Mouse (Mus musculus) spleen, adult 2 months (tissue): ENCODE measurements around the gene Rab33b.

Source experiments
- CTCF ChIP-seq: fragments of 200-500 bp; IDR thresholded peaks from 2 replicates; pipeline ENCODE4 v1.5.1; 2011; ENCODE audit warnings: mild to moderate bottlenecking, inconsistent platforms; ENCODE audit not compliant: insufficient read depth, insufficient read length, insufficient replicate concordance; ENCODE audit errors: extremely low read depth
- POLR2A ChIP-seq: fragments of 200-500 bp; IDR thresholded peaks from 2 replicates; pipeline ENCODE4 v1.6.1; 2011; ENCODE audit warnings: low read depth, low read length, inconsistent platforms

DNA sequence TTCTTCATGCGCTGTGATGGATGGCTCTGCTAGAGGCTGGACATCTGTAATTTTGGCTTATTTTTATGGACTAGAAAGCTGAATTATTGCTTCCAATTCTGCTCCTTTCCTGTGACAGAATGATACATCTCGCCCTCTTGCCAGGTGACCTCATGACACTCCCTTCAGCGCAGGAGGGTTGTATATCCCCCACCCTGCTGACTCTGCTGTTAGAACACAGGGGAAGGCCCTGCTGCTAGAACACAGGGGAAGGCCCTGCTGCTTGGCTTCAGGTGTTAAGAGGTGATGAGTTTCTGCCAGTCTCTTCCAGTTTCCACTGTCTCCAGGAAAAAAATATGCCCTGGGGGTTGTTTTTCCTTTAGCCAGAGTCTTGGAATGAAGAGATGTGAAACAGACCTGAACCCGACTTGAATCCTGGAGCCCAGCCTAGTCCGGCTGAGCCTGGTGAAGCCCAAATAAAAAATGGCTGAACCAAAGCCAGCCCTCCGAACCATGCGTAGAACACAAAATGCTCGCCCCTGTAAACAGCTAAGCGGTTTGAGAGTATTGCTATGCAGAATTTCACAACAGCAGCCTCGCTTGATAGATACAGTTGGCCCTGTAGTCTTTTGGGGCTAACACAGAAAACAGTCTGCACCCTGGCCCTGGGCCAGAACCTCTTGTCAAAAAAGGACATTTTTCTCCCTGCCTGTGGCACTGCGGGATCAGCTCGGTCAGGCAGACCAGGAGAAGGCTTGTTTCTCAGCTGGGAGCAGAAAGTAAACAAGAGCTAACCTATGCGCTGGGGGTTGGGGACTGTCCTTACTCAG lies 48.0 kb downstream of the Rab33b start:
- TF ChIP-seq CTCF (no peak), POLR2A (no peak)
